Mouse (Mus musculus): ENCODE measurements at regions not wholly inside any gene's neighbourhood (a gene's known extent, or its start where the extent isn't known, plus 50 kb on each side); places are given as distances from the start of the nearest gene placed in this dataset.

GRCm38 (mm10) chr1:182690323-182690722 lies 58.7 kb downstream of the Ccdc185 start:
- no peak for DNase-seq (ENCODE audit: low read depth, low spot score)

- no peak for DNase-seq (ENCODE audit: low read depth, low spot score)
Observed at GRCm38 (mm10) chr1:182689741-182690140, 59.2 kb downstream of the Ccdc185 start.

GRCm38 (mm10) chr1:182687146-182687545 lies 61.8 kb downstream of the Ccdc185 start:
- DNase-seq (ENCODE audit: low read depth, low spot score), result peak; percentile 20

- no peak for DNase-seq (ENCODE audit: low read depth, low spot score)
Observed at GRCm38 (mm10) chr1:182686231-182686630, 62.7 kb downstream of the Ccdc185 start.

- DNase-seq (ENCODE audit: low read depth, low spot score), result peak; percentile 32
Observed at GRCm38 (mm10) chr1:182682591-182683252, 66.3 kb downstream of the Ccdc185 start.

All from 3T3-L1 (cell line).